Mouse (Mus musculus): ENCODE measurements at regions not wholly inside any gene's neighbourhood (a gene's known extent, or its start where the extent isn't known, plus 50 kb on each side); places are given as distances from the start of the nearest gene placed in this dataset.

DNA sequence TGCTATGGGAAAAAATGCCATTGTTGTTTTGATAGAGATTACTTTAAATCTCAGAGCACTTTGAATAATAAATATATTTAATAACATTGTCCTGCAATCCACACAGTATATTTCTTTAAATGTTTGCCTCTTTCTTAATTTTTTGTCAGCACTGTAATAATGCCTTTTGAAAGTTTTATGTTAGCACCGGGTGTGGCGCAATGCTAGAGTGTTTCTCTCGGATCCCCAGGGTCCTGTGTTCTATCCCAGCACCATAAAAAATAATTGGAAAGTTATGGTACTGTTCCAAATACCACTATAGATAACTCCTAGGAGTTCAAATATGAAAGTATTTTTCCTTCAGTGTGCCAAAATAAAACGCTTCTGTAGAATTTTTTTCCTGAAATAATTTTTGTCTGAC lies 147.6 kb downstream of the Fbxo4 start:
- no peaks in the 10 kb centered on the region for H3K4me1 ChIP-seq (ENCODE audit: control insufficient read depth, insufficient read depth)
- H3K4me2 ChIP-seq (ENCODE audit: low read depth, low read length): no peak overlapping the region
- ATAC-seq (ENCODE audit: insufficient read depth, low read depth) (no peak), DNase-seq (ENCODE audit: low spot score) (no peak)
- no peaks in the 10 kb centered on the region for H3K27me3 ChIP-seq (ENCODE audit: control insufficient read depth, insufficient read depth, low read length)
- no peaks in the 10 kb centered on the region for H3K9me3 ChIP-seq (replicated peaks; ENCODE audit: control insufficient read depth, low read length)
- TF ChIP-seq EP300 (IDR thresholded peaks at IDR 0.05; ENCODE audit: low read depth) (no peak), CTCF (IDR thresholded peaks at IDR 0.05; ENCODE audit: low read depth) (no peak)
- no peak overlapping the region for H3K27ac ChIP-seq (ENCODE audit: low read depth)
- H3K9ac ChIP-seq (replicated peaks; ENCODE audit: low read depth, low read length): no peak overlapping the region
- no peak overlapping the region for H3K4me3 ChIP-seq (ENCODE audit: low read depth, low read length)
- WGBS: 61% methylated on average over 4 of the region's 4 CpGs
- H3K36me3 ChIP-seq (replicated peaks; ENCODE audit: control insufficient read depth, insufficient read depth, low read length): no peaks in the 10 kb centered on the region

DNA sequence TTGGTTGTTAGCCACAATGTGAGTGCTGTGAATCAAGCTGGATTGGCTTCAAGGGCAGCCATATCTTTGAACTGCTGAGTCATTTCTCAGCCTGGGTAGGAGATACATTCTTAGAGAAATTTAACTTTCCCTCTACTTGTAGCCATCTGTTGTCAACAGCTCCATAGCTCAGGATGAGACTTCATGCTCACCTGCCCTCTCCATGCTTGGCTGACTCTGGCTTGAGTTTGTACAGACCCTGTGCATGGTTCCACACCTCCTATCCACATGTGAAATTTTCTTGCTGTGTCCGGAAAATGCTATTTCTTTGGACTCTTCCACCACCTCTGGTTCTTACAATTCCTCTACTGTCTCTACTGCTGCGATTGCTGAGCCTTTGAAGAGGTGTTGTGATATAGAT lies 173.9 kb downstream of the Fbxo4 start:
- Histone ChIP-seq H3K4me1 (ENCODE audit: control insufficient read depth, insufficient read depth) (no peaks in the 10 kb centered on the region), H3K9me3 (replicated peaks; ENCODE audit: control insufficient read depth, low read length) (no peaks in the 10 kb centered on the region), H3K4me2 (ENCODE audit: low read depth, low read length) (no peak overlapping the region), H3K4me3 (ENCODE audit: low read depth, low read length) (no peak overlapping the region), H3K9ac (replicated peaks; ENCODE audit: low read depth, low read length) (no peak overlapping the region), H3K27ac (ENCODE audit: low read depth) (no peak overlapping the region), H3K36me3 (replicated peaks; ENCODE audit: control insufficient read depth, insufficient read depth, low read length) (no peaks in the 10 kb centered on the region), H3K27me3 (ENCODE audit: control insufficient read depth, insufficient read depth, low read length) (no peaks in the 10 kb centered on the region)
- no peak for TF ChIP-seq CTCF (IDR thresholded peaks at IDR 0.05; ENCODE audit: low read depth)
- no peak for TF ChIP-seq EP300 (IDR thresholded peaks at IDR 0.05; ENCODE audit: low read depth)
- ATAC-seq (ENCODE audit: insufficient read depth, low read depth) (no peak), DNase-seq (ENCODE audit: low spot score) (no peak)
- WGBS: 86% methylated on average over 2 of the region's 2 CpGs

GRCm38 (mm10) chr15:3775865-3776264 lies 192.6 kb upstream of the Ghr start:
- no peaks in the 10 kb centered on the region for H3K9me3 ChIP-seq (replicated peaks; ENCODE audit: control insufficient read depth, low read length)
- H3K27me3 ChIP-seq (ENCODE audit: control insufficient read depth, insufficient read depth, low read length): no peaks in the 10 kb centered on the region
- no peak for TF ChIP-seq EP300 (IDR thresholded peaks at IDR 0.05; ENCODE audit: low read depth)
- no peak for TF ChIP-seq CTCF (IDR thresholded peaks at IDR 0.05; ENCODE audit: low read depth)
- WGBS: 71% methylated on average over 3 of the region's 3 CpGs
- no peaks in the 10 kb centered on the region for H3K36me3 ChIP-seq (replicated peaks; ENCODE audit: control insufficient read depth, insufficient read depth, low read length)
- no peak overlapping the region for H3K27ac ChIP-seq (ENCODE audit: low read depth)
- ATAC-seq (ENCODE audit: insufficient read depth, low read depth) (no peak), DNase-seq (ENCODE audit: low spot score) (no peak)
- no peak overlapping the region for H3K4me2 ChIP-seq (ENCODE audit: low read depth, low read length)
- no peaks in the 10 kb centered on the region for H3K4me1 ChIP-seq (ENCODE audit: control insufficient read depth, insufficient read depth)
- H3K9ac ChIP-seq (replicated peaks; ENCODE audit: low read depth, low read length): no peak overlapping the region
- H3K4me3 ChIP-seq (ENCODE audit: low read depth, low read length): no peak overlapping the region

GRCm38 (mm10) chr15:3772228-3772789 lies 189.0 kb upstream of the Ghr start:
- Histone ChIP-seq H3K4me1 (ENCODE audit: control insufficient read depth, insufficient read depth) (no peaks in the 10 kb centered on the region), H3K36me3 (replicated peaks; ENCODE audit: control insufficient read depth, insufficient read depth, low read length) (no peaks in the 10 kb centered on the region), H3K9ac (replicated peaks; ENCODE audit: low read depth, low read length) (no peak overlapping the region), H3K27ac (ENCODE audit: low read depth) (no peak overlapping the region), H3K4me3 (ENCODE audit: low read depth, low read length) (no peak overlapping the region), H3K4me2 (ENCODE audit: low read depth, low read length) (no peak overlapping the region), H3K9me3 (replicated peaks; ENCODE audit: control insufficient read depth, low read length) (no peaks in the 10 kb centered on the region), H3K27me3 (ENCODE audit: control insufficient read depth, insufficient read depth, low read length) (no peaks in the 10 kb centered on the region)
- no peak for DNase-seq (ENCODE audit: low spot score)
- TF ChIP-seq EP300 (IDR thresholded peaks at IDR 0.05; ENCODE audit: low read depth) (no peak), CTCF (IDR thresholded peaks at IDR 0.05; ENCODE audit: low read depth) (no peak)
- 80% methylated on average over 8 of the region's 8 CpGs for WGBS
- no peak for ATAC-seq (ENCODE audit: insufficient read depth, low read depth)

DNA sequence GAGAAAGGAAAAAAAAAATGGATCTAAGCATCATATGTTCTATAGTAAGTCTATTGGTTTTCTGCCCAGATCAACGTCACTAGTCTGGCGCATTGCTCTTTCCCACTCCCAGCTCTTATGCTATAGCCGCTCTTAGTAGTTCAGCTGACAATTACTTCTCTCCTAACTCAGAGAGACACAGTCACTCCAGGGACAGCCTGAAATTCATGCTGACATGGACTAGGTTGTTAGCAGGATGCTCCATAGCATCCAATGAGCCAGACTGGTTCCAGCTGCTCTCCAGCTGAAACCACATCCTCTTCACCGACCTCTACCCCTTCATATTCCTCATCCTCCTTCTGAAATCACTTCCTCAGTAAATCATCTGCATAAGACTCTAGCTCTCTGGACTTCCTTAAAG lies 187.0 kb upstream of the Ghr start:
- no peak for DNase-seq (ENCODE audit: low spot score)
- Histone ChIP-seq H3K9me3 (replicated peaks; ENCODE audit: control insufficient read depth, low read length) (no peaks in the 10 kb centered on the region), H3K27me3 (ENCODE audit: control insufficient read depth, insufficient read depth, low read length) (no peaks in the 10 kb centered on the region), H3K4me3 (ENCODE audit: low read depth, low read length) (no peak overlapping the region), H3K27ac (ENCODE audit: low read depth) (no peak overlapping the region), H3K4me1 (ENCODE audit: control insufficient read depth, insufficient read depth) (no peaks in the 10 kb centered on the region), H3K36me3 (replicated peaks; ENCODE audit: control insufficient read depth, insufficient read depth, low read length) (no peaks in the 10 kb centered on the region), H3K4me2 (ENCODE audit: low read depth, low read length) (no peak overlapping the region), H3K9ac (replicated peaks; ENCODE audit: low read depth, low read length) (no peak overlapping the region)
- ATAC-seq (ENCODE audit: insufficient read depth, low read depth): no peak
- 73% methylated on average over 4 of the region's 4 CpGs for WGBS
- no peak for TF ChIP-seq CTCF (IDR thresholded peaks at IDR 0.05; ENCODE audit: low read depth)
- TF ChIP-seq EP300 (IDR thresholded peaks at IDR 0.05; ENCODE audit: low read depth): no peak

- Histone ChIP-seq H3K4me1 (ENCODE audit: control insufficient read depth, insufficient read depth) (no peaks in the 10 kb centered on the region), H3K27ac (ENCODE audit: low read depth) (no peak overlapping the region), H3K4me2 (ENCODE audit: low read depth, low read length) (no peak overlapping the region), H3K9ac (replicated peaks; ENCODE audit: low read depth, low read length) (no peak overlapping the region), H3K4me3 (ENCODE audit: low read depth, low read length) (no peak overlapping the region), H3K27me3 (ENCODE audit: control insufficient read depth, insufficient read depth, low read length) (no peaks in the 10 kb centered on the region), H3K9me3 (replicated peaks; ENCODE audit: control insufficient read depth, low read length) (no peaks in the 10 kb centered on the region), H3K36me3 (replicated peaks; ENCODE audit: control insufficient read depth, insufficient read depth, low read length) (no peaks in the 10 kb centered on the region)
- DNase-seq (ENCODE audit: low spot score) (no peak), ATAC-seq (ENCODE audit: insufficient read depth, low read depth) (no peak)
- 92% methylated on average over 3 of the region's 3 CpGs for WGBS
- TF ChIP-seq CTCF (IDR thresholded peaks at IDR 0.05; ENCODE audit: low read depth): no peak
- no peak for TF ChIP-seq EP300 (IDR thresholded peaks at IDR 0.05; ENCODE audit: low read depth)
Observed at GRCm38 (mm10) chr15:3764726-3765125, 181.4 kb upstream of the Ghr start.

All from heart, postnatal 0 days (tissue).